Mouse (Mus musculus): ENCODE results near the gene Bnc2.

The Bnc2 gene

DNA sequence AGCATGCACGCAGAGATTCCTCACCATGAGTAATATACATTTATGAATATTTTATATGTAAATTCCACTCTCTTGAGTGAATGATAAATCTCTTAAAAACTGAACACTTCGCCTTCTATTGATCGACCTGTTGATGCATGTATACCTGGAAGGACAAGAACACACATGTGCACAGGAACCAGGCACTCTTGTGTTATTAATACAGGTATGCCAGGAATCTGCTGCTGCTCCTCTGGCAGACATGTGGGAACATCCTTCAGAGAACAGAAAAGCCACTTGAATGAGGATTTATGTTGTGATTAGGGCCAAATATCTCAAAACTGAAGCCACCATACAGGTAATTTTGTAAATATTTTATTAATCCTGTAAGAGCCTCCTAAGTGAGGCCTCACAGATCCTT lies 357.7 kb downstream of the Bnc2 start:
- DNase-seq (ENCODE audit: low spot score in 2 of 2) = no peak

DNA sequence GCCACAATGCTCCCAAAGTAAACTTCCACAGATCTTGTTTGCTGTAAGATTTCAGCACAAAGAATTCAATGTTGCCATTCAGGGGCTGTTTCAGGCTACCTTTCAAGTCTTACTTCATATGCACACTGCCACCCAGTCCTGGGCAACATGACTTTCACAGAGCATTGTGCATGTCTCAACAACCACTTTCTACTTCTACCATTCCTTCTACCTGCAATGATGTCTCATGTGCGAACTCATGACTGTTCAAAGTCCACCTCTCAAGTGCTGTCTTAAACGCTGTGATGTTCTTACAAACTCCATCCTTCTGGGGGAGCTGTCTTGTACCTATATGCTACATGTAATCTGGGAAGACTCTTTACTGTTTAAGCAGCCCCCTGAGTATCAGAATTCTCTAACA lies 363.7 kb downstream of the Bnc2 start:
- DNase-seq (ENCODE audit: low spot score in 2 of 2) = no peak

DNA sequence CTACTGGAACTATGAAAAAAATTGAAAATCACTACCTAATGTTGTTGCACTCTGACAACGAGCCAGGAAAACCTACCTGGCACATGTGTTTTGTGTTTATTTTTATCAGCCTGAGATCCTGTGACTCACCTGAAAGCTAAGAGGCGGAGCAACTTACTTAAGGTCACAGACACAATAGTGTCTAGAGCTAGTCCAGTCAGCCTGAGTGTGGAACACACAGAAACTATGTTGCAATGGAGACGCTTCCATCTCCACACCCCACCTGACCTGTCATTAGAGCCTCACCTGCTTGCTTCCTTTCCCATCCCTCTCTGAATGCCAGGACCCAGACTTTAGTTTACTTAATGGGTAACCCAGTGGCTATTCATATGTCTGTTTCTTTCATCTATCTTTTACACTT lies 364.2 kb downstream of the Bnc2 start:
- DNase-seq (ENCODE audit: low spot score in 2 of 2) = no peak

DNA sequence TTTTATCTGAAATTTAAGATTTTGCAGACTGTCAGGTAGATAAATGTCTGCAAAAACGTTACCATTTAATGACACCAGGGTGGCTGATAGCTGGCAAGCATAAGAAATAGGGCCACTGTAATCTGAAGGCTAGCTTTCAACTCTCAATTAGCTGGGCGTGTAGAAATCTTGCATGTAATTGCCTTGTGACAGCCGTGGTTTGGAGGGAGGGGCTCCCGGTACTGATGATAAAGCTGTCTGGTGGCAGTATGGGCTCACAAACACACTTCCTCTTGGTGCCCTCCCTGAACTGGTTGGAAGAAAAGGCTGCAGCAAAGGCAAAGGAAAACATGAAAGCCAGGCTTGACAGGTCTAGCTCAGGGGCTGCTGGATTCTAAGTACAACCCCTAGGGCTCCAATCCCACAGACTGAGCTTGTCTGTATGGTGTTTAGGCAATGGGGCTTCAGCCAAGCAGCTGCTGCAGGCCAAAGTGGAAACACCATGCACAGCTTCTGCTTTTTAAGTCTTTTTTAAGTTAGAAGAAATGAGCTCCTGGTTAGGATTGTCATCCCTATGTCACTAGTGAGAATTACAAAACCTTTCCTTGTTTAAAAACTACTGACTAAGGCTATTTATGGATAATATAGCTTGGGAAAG lies 366.7 kb downstream of the Bnc2 start:
- no peak for DNase-seq (ENCODE audit: low spot score in 2 of 2)

DNA sequence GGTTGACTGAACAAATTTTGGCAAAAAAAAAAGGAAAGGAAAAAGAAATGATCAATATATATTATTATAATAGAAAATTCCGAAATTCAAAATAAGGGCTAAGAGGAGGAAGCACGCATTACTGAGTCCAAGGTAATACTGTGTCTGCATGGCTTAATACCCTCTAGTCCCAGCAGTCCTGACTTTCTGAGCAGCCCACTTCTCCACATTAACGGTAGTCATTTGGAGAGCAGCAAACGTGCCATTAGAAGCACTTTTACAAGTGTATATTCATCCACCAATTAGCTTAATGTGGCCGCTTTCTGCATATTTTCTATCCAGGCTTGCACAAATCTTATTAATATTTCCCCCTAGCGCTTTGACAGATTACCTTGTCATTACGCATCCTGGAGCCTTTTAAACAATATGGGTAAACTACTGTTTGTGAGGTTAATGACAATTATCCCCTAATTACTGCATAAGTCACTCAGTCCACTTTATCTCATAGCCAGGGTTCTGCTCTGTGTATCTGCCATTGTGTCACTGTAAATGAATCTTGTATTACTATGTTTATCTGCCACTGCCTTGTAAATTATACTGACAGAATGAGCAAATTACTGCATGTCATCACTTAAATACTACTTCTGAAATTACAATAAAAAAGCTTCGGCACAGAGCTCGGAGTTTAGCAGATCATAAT lies 368.0 kb downstream of the Bnc2 start:
- no peak for DNase-seq (ENCODE audit: low spot score in 2 of 2)

DNA sequence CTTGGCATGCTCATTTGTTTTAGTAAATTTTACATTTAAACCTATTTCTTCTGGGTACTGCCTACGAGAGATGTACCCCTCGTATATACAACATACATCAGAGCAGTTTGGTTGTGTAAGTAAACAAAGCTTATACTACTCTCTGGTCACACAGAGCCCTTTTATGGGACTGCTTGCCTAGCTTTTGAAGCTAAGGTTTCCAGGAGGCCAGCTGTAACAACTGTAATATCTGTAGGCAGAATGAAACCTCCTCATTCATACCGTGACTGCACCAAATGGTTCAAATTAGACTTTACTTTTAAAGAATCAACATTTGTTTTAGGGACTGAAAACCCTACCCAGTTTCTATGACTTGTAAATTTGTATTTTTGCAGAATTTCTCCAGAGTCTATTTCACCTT lies 372.1 kb downstream of the Bnc2 start:
- DNase-seq (ENCODE audit: low spot score in 2 of 2) = no peak

DNA sequence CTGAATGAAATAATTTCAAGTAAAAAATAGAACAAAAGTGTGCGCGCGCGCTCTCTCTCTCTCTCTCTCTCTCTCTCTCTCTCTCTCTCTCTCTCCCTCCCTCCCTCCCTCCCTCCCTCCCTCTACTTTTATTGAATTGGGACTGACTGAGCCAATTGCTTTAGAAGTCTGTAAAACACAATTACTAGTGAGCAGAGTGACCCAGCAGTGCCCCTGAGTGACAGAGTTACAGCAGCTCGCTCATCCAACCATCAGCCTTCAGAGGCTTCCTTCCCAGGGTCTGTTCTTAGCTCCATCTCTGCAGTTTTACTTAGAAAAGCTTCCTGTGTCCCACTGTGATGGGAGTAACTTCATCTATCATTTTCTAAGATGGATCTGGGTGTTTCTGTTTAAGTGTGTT lies 389.9 kb downstream of the Bnc2 start:
- DNase-seq (ENCODE audit: low spot score in 2 of 2) = no peak

DNA sequence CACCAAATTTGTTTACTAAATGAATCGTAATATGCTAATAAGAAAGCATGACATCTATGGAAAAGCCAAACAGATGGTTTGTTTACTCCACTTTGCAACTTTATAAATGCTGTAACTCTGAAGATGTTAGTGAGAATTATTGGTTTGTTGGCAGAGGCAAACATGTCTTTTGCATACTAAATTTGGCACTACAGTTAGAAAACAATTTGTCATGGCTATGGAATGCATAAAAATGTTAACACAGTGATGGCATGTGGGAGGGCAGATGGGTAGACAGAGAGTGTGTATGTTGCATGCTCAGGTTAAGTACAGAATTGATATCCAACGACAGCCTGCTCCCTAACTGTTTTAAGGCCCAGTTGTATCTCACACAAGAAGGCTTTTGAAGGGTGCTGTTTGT lies 392.4 kb downstream of the Bnc2 start:
- DNase-seq (ENCODE audit: low spot score in 2 of 2) = no peak

DNA sequence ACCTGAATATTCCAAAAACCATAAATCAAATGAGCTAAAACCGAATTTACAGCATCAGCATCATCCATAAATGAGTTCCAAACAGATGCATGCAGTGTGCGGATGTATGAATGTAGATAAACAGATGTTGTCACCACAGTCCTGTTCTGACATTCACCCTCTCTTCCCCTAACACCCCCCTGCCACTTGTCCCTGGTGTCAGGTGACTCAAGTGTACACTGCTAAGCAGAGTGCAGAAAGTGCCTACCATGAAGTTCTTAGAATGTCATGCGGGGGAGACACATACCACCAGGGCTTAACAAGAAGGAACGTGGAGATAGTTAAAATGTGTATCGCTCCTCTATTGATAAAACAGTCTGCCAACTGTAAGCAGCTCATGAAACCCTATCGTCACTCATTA lies 396.9 kb downstream of the Bnc2 start:
- no peak for DNase-seq (ENCODE audit: low spot score in 2 of 2)

DNA sequence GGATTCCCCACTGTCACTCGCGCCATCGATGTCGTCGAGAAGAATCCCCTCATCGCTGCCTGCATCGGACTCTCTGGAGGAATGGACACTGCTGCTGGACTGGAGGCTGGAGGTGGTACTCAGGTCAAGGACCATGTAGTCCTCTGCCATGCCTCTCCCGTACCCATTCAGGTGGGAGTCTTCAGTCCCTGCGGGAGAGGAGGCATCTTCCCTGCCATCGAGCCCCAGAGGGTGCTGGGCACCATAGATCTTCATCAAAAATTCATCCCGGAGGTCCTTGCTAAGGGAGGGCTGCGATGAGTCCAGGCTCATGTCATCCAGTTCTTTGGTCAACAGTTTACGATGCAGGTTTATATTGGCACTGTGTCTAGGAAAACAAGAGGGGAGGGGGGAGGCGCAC lies 399.0 kb downstream of the Bnc2 start:
- no peak for DNase-seq (ENCODE audit: low spot score in 2 of 2)

DNA sequence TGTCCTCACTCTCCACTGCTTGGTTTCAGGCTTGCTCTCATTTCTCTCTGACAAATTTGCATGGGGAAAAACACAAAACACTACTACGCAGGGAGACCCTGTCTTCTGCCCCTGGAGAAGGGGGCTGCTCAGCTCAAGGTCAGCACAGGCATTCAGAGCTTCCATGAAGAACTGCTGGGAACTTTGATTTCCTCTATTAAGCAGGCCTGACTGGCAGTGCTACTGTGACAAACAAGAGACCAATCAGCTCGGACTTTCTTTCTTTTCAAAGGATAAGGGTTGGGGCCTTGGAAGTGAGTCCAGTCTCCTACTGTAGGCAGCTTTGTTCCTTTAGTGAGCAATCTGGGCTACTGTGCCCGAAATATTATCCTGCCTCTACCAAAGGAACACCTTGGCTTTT lies 400.9 kb downstream of the Bnc2 start:
- DNase-seq (ENCODE audit: low spot score in 2 of 2) = no peak

DNA sequence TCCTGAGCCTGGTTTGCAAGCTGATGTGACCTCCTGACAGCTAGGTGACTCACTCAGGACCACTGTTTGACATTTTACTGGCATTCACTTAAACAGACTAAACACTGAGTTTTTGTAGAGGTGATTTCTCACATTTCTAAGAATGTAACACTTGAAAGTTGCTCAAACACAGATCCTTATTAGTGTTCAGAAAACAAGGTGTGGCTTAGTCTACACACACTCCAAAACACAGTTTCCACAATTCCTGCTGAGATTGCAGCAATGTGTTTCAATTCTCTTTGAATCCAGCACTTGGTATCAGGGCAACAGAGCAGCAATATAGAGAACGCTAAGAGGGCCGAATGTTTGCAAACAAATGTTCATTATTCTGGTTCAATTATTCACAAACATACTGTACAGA lies 402.2 kb downstream of the Bnc2 start:
- no peak for DNase-seq (ENCODE audit: low spot score in 2 of 2)

DNA sequence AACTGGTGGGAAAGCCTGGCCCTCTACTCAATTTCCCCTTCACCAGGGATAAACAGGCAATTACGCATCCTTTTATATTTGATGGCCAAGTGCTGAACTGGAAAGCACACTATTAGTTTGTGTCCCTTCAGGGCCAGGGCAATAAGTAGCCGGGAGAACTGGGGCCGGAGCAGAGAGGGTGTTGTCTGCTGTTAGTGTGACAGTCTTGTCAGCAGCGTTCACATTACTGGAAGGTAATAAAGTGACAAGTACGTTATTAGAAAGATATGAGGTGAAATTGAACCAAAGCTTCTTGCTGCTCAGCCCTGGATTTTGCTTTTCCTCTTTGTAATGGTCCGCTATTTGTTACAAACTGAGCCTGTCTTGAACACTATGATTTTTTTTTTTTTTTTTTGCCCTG lies 405.2 kb downstream of the Bnc2 start:
- no peak for DNase-seq (ENCODE audit: low spot score in 2 of 2)

DNA sequence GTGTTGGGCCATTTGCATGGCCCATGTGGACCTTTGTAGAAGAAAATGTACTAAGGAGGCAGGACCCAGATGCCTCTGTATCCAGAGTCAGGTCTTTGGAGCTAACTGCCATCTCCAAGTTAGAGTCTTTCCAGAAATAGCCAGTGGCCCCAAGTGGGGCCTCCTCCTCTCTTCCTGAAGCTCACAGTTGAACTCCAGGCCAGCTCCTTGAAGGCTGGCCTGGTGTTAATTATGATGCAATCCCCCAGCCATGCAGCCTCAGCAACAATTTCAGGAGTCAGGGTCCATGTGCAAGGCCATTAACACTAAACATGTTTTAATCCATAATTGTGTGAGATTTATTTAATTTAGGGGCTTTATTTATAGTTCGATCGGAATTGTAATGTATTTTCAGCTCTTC lies 427.7 kb downstream of the Bnc2 start:
- no peak for DNase-seq (ENCODE audit: low spot score in 2 of 2)

DNA sequence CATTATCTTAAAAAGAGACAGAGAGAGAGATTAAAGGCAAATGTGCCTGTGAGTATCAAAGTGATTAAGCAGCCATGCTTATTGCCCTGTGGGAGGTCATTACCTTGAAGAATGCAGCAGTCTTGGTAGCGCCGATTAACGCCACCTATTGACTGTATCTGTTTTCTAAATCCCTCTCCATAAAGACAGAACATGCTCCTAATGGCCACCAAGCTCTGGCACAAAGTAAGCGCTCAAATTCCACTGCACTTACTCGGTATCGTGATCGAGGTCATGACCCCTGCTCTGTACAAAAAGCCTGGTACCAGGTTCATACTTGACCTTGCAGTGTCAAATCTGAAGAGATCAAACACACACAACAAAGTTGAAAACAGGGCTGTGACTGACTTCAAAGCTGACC lies 442.7 kb downstream of the Bnc2 start:
- DNase-seq (ENCODE audit: low spot score in 2 of 2) = no peak

DNA sequence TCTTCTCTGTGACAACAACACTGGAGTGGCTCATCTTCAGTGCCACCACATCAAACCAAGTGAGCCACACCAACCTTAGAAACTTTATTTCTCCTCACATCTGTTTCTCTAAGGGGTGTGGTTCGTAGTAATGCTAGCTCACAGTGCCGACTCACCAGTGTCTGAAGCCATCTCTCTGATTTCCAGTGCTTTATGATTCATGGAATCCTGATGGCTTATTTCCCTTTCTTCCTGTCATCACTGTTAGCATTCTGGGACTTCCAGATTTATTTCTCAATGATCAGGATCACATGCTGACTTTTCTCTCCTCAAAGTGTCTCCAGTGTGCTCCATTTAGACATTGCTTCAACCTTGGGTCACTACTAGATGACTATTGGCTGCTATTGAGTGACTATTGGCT lies 443.8 kb downstream of the Bnc2 start:
- no peak for DNase-seq (ENCODE audit: low spot score in 2 of 2)

DNA sequence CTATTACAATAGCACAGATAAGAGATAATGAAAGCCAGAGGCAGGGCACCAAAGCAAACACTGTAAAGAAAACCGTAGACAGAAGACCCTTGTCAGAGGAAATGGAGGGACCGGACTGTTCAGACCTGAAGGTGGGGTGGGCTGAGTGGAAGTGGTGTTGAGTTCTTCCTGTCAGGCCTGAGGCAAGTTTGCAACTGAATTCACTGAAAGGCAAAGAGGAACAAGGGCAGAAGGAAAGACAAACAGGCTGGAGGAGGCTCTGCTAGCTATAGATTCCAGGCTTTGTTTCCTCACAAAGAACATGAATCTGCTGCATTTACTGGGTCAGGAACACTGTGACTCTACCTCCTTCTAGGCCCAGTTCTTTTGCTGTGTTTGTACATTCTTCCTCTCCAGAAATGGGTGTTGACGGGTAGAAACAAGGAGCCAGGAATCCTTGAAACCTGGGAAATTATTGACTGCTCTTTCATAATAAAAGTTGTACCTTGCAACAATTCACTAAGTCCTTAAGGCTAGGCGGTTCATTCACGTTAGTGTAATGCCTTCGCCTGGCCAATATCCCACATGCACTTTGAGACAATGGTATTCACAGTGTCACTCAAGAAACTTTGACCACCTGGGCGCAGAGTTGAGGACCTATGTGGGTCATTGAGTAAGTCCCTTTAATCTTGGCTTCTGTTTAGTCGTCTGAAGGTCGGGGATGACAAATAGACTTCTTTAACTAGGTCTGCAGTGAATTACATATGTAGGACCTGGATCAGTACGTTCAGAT lies 445.7 kb downstream of the Bnc2 start:
- DNase-seq (ENCODE audit: low spot score in 2 of 2) = no peak

DNA sequence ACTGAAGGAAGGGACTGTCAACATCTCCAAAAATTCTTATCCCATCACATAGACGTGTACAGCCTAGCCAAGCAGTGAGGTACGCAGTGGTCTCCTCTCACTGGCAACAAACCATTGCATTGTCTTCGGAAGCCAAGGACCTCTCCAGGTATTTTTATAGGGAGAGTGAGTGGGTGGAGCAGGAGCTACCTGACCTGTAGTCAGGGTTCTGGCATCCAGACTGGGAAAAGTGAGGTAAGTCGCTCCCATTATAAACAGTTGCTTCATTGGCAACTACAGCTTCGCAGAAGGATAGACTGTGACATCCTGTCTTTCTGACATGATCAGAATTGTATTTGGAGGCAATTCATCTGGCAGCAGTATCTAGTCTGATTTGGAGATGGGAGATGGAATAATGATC lies 446.5 kb downstream of the Bnc2 start:
- no peak for DNase-seq (ENCODE audit: low spot score in 2 of 2)
